Mouse (Mus musculus): Measurements from ENCODE around the gene Surf4. TPM values are rescaled to one million over a fixed set of nuclear protein-coding genes. Genes with fewer than 3 reads are reported as not detected.

The Surf4 gene
- polyA plus RNA-seq, 1 experiment: 151 TPM

DNA sequence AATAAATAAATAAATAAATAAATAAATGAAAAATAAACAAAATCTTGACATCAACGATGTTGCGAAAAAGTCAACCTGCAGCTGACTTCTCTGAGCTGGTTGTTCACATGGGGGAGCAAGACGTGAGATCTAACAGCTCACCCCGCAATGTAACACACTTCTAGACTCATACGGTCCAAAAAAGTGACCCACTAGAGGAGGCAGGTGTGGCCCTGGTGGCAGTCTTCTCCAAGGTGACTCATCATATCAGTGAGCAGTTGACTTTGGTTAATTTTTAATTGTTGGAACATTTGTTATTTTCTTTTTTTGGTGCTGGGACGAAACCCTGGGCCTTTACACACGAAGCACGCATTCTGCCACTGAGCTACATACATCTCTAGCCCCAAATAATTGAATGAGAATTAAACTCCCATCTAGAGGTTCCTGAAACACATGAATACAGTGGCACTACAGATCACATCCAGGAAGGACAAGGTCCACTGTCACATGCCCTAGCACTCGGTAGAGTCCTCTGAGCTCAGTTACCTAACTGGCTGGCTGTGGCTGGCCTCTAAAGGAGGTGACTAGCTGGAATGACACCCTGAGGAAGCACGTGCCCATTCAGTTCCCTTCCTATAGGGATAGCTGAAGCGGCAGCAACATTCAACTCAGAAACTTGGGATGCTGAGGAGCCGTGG lies 23.2 kb upstream of the Surf4 start:
- no peak overlapping the region for H3K4me3 ChIP-seq (ENCODE audit: insufficient read depth, low read length)
- no peak overlapping the region for H3K27ac ChIP-seq (ENCODE audit: insufficient read depth, low read depth, low read length)
- peaks cover 21% of the 10 kb centered on the region for H3K4me1 ChIP-seq (ENCODE audit: control insufficient read depth, insufficient read depth, low read length)
- no peak for TF ChIP-seq CTCF (IDR thresholded peaks at IDR 0.05; ENCODE audit: low read depth, low read length)
- no peak for TF ChIP-seq POLR2A (IDR thresholded peaks at IDR 0.05; ENCODE audit: borderline replicate concordance, low read depth, low read length)

DNA sequence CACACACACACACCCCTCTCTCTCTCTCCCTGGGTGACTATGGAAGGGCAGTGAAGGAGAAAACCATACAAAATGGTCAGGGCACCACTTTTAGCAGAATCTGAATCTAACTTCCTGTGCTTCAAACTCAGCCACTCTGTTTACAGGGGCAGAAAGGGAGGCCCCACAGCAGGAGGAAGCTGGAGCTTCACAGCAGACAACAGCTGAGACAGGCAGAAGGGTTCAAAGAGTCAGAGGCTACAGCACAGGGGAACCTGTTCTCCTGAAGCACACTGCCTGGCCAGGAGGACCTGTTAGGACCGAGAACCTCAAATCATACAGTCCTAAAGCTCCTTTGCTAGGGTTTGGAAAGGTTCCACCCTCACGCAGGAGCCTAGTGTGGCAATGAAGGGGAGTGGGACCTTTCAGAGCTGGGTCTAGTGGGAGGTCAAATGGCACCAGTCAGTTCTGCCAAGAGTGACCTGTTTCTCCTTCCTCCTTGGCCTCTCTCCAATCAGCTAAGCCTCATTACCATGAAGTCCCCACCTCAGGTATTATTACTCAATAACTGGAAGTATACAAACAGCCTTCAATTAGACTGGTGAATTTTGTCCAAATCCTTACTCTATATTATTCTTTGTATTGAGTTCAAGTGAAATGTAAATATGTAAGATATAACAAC lies 21.1 kb upstream of the Surf4 start:
- H3K4me3 ChIP-seq (ENCODE audit: insufficient read depth, low read length): no peak overlapping the region
- H3K4me1 ChIP-seq (ENCODE audit: control insufficient read depth, insufficient read depth, low read length): peaks cover 14% of the 10 kb centered on the region
- TF ChIP-seq POLR2A (IDR thresholded peaks at IDR 0.05; ENCODE audit: borderline replicate concordance, low read depth, low read length) (no peak), CTCF (IDR thresholded peaks at IDR 0.05; ENCODE audit: low read depth, low read length) (no peak)
- H3K27ac ChIP-seq (ENCODE audit: insufficient read depth, low read depth, low read length): peak overlapping the region; percentile 37

DNA sequence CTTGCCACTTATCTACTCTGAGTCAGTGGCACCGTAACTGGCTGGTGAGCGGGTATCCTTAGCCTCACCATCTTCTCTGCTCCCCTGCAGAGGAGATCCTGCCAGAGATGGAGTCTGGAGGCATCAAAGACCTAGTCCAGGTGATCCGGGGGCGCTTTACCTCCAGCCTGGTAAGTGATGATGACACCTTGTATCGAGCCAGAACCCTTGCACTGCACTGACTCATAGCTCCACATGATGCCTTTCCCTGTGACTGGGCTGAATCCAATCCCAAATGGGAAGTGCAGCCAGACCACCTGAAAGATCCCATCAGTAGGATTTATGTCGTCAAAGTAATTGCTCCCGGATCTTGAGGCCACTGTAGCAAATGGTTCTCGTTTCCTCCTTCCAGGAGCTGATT lies 19.1 kb upstream of the Surf4 start:
- no peak overlapping the region for H3K27ac ChIP-seq (ENCODE audit: insufficient read depth, low read depth, low read length)
- H3K4me3 ChIP-seq (ENCODE audit: insufficient read depth, low read length): no peak overlapping the region
- TF ChIP-seq POLR2A (IDR thresholded peaks at IDR 0.05; ENCODE audit: borderline replicate concordance, low read depth, low read length) (no peak), CTCF (IDR thresholded peaks at IDR 0.05; ENCODE audit: low read depth, low read length) (no peak)
- peaks cover 14% of the 10 kb centered on the region for H3K4me1 ChIP-seq (ENCODE audit: control insufficient read depth, insufficient read depth, low read length)

DNA sequence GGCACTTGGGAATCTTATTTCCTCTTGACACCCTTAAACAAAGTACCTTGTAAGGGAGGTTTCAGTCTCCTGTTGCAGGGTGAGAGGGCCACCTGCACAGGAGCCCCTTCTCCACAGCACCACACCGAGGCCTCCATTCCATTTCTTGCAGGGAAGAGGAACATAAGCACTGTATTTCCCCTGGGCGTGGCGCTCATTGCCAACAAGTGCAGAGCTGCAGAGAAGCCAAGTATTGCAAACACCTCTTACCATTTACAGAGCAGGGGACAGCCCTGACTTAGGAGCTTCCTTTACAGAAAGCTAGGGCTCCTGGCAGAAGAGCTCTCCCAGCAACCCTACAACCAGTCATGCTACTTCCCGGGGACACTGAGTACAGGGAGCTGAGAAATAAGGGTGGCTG lies 18.5 kb upstream of the Surf4 start:
- H3K4me3 ChIP-seq (ENCODE audit: insufficient read depth, low read length): no peak overlapping the region
- no peak for TF ChIP-seq CTCF (IDR thresholded peaks at IDR 0.05; ENCODE audit: low read depth, low read length)
- TF ChIP-seq POLR2A (IDR thresholded peaks at IDR 0.05; ENCODE audit: borderline replicate concordance, low read depth, low read length): no peak
- peaks cover 14% of the 10 kb centered on the region for H3K4me1 ChIP-seq (ENCODE audit: control insufficient read depth, insufficient read depth, low read length)
- H3K27ac ChIP-seq (ENCODE audit: insufficient read depth, low read depth, low read length): no peak overlapping the region

DNA sequence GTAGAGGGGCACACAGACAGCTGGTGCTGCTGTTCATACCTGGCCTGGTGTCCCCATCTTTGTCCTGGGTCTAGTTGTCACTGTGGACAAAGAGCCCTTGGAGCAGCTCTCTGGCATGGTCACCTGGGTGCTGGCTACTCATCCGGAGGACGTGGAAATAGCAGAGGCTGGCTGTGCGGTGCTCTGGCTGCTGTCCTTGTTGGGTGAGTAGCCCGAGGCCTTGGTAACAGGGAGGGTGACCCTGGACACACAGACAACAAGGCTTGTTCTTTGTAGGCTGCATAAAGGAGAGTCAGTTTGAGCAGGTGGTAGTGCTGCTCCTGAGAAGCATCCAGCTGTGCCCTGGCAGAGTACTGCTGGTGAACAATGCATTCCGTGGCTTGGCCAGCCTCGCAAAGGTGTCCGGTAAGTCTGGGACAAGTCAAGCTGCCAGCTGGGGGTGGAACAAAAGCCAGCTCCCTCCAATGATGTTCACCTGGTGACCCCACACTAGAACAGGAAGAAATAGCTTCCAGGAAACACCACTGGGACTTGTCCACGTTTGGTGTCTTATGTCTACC lies 17.7 kb upstream of the Surf4 start:
- no peak overlapping the region for H3K4me3 ChIP-seq (ENCODE audit: insufficient read depth, low read length)
- H3K4me1 ChIP-seq (ENCODE audit: control insufficient read depth, insufficient read depth, low read length): peaks cover 14% of the 10 kb centered on the region
- TF ChIP-seq POLR2A (IDR thresholded peaks at IDR 0.05; ENCODE audit: borderline replicate concordance, low read depth, low read length) (no peak), CTCF (IDR thresholded peaks at IDR 0.05; ENCODE audit: low read depth, low read length) (no peak)
- H3K27ac ChIP-seq (ENCODE audit: insufficient read depth, low read depth, low read length): no peak overlapping the region

DNA sequence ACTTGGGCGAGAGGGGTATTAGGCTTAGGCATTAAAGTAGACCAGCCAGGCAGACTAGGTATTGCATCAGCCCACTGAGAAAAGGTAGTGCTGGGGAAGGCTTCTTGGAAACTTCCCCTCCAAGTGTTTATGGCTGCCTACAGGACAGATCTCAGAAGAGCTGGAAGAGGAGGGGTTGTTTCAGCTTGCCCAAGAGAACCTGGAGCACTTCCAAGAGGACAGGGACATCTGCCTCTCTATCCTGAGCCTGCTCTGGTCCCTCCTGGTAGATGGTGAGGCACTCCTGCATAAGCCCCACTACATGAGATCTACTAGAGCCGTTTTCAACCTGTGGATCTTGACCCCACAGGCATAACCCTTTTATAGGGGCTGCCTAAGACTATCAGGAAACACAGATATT lies 16.7 kb upstream of the Surf4 start:
- H3K27ac ChIP-seq (ENCODE audit: insufficient read depth, low read depth, low read length): no peak overlapping the region
- no peak overlapping the region for H3K4me3 ChIP-seq (ENCODE audit: insufficient read depth, low read length)
- TF ChIP-seq CTCF (IDR thresholded peaks at IDR 0.05; ENCODE audit: low read depth, low read length) (no peak), POLR2A (IDR thresholded peaks at IDR 0.05; ENCODE audit: borderline replicate concordance, low read depth, low read length) (no peak)
- H3K4me1 ChIP-seq (ENCODE audit: control insufficient read depth, insufficient read depth, low read length): peaks cover 12% of the 10 kb centered on the region

DNA sequence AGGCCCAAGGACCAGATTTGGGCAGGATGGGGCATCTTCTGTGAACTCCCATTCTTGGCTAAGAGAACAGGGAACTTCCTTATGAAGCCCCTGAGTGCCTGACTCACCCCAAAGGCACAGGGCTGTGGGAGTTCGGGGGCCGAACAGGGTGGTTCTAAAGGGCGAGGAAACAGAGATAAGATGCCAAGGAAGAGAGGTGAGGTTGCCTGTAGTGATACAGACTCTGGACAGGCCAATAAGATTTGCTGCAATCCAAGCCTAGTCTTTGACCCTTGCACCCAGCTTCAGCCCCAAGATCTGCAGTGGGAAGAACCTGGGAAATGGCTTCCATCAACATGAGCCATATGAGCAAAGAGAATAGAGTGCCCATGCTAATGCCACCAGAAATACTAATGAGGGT lies 9.5 kb upstream of the Surf4 start:
- TF ChIP-seq POLR2A (IDR thresholded peaks at IDR 0.05; ENCODE audit: borderline replicate concordance, low read depth, low read length): no peak
- Histone ChIP-seq H3K4me1 (ENCODE audit: control insufficient read depth, insufficient read depth, low read length) (peaks cover 9% of the 10 kb centered on the region), H3K4me3 (ENCODE audit: insufficient read depth, low read length) (no peak overlapping the region), H3K27ac (ENCODE audit: insufficient read depth, low read depth, low read length) (no peak overlapping the region)

DNA sequence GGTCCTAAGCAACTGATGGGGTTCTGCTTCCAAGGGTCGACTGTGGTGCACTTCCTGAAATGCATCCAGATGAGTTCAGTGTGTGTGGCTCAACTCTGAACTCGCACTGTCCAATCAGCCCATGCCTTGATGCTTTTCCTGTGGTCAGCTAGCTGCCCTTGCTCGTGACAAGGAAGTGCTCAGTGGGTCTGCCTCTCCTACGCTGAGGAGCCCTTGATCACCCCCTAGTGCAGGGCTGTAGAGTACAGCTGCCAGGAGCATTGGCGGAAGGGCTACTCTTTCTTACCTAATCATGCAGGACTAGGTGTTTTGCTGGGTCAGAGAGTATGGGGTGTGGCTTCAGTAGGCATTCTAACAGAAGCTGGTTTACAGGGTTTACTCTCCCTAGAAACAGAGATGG lies 7.8 kb upstream of the Surf4 start:
- Histone ChIP-seq H3K4me1 (ENCODE audit: control insufficient read depth, insufficient read depth, low read length) (peaks cover 9% of the 10 kb centered on the region), H3K4me3 (ENCODE audit: insufficient read depth, low read length) (0 out of 2 replicates have a peak overlapping the region, but pooled peaks have one; percentile 6), H3K27ac (ENCODE audit: insufficient read depth, low read depth, low read length) (peak overlapping the region; percentile 42)
- TF ChIP-seq POLR2A (IDR thresholded peaks at IDR 0.05; ENCODE audit: borderline replicate concordance, low read depth, low read length) (no peak), CTCF (IDR thresholded peaks at IDR 0.05; ENCODE audit: low read depth, low read length) (0 out of 2 replicates have a peak, but pooled peaks have one; percentile 24)

DNA sequence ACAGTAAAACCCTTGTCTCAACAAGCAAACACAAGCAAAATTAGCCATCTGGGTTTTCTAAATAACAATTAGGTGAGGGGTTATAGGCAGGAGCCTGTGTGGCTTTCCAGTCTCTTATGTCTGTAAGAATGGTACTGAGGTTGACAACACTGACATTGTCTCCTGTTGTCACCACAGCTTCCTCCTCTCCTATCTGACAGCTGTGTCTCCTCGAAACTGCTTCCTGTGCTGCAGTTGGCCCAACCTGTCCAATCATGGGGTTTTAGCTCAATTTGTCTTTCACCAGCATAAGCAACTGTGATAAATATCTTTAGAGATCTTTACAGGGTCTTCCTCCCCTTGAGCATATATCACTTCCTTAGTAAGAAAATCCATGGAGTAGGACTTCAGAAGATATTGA lies 2.7 kb upstream of the Surf4 start:
- H3K27ac ChIP-seq (ENCODE audit: insufficient read depth, low read depth, low read length): no peak overlapping the region
- H3K4me1 ChIP-seq (ENCODE audit: control insufficient read depth, insufficient read depth, low read length): peaks cover 33% of the 10 kb centered on the region
- H3K4me3 ChIP-seq (ENCODE audit: insufficient read depth, low read length): no peak overlapping the region
- TF ChIP-seq POLR2A (IDR thresholded peaks at IDR 0.05; ENCODE audit: borderline replicate concordance, low read depth, low read length): no peak
- no peak for TF ChIP-seq CTCF (IDR thresholded peaks at IDR 0.05; ENCODE audit: low read depth, low read length)

DNA sequence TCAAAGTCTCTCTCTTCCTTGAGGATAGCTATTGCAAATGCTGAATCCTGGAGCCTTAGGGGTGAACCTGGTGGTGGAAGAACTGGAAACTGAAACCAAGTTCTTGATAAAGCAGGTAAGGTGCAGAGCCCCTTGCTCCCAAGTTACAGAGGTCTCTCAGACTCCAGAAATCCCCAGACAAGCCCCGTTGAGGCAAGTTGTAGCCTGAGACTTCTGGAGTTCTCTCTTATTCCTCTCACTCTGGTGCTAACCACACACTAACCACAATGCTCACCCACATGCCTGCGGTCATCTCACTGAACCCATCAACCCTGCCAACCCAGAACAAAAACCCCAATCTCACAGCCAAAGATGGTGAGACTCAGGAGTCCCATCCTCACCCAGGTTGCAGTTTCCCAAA lies 1.6 kb upstream of the Surf4 start:
- TF ChIP-seq CTCF (IDR thresholded peaks at IDR 0.05; ENCODE audit: low read depth, low read length) (no peak), POLR2A (IDR thresholded peaks at IDR 0.05; ENCODE audit: borderline replicate concordance, low read depth, low read length) (no peak)
- Histone ChIP-seq H3K4me3 (ENCODE audit: insufficient read depth, low read length) (no peak overlapping the region), H3K4me1 (ENCODE audit: control insufficient read depth, insufficient read depth, low read length) (peaks cover 36% of the 10 kb centered on the region), H3K27ac (ENCODE audit: insufficient read depth, low read depth, low read length) (no peak overlapping the region)

Data from bone marrow macrophage, adult 2 months (primary cell).